Mouse (Mus musculus) T-helper 1 cell (primary cell): Measurements from ENCODE around the gene C2cd4c.

Source experiments
- in situ Hi-C: fragments of 300-600 bp; cut with MboI, MseI; formaldehyde crosslinking; loops from one replicate; pipeline ENCODE4 v1.15.1; 2025; ENCODE audit warnings: high pct_unique_total_duplicates

Gene C2cd4c

GRCm38 (mm10) chr10:79614305-79614643 lies 449 bp upstream of the C2cd4c start:
- in situ Hi-C loops, result no loop called here

DNA sequence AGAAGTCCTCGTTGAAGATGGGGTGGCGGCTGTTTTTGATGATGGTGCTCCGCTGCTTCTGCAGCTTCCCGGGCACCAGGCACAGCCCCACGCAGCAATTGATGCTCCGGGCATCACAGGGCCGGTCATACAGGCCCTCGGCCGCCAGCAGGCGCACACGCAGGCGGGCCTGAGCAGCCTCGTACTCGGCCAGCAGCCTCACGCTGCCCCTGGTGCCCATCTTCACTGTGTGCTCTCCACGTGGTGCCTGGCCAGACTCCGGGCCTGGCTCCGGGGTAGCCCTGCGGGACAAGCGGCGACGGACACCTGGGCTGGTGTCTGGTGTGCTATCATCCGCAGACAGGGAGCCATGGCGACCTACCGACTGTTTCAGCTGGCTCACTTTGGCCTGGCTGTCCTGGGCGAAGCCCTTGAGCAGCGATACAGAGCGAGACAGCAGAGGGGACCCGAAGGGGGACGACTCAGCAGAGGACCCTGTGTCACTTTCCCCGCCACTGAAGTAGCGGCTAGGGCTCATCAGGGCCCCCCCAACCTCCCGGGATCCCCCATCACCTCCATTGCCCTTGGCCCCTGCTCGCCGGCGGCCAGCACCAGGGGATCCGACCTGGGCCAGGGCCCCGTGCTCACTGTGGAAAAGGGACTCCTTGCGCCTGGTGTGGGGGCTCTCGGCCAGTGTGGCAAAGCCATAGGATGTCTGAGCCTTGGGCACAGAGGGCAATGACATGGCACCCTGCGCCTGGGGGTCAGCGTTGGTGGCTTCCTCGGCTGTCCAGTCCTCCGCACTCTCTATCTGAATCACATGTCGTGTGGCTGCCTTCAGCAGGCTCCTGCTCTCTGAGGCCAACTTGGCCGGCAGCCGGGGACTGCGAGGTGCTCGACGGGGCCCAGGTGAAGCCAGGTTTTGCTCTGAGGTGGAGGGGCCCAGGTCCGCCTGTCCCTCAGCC lies 1.4 kb downstream of the C2cd4c start:
- in situ Hi-C loops, result no loop called here

DNA sequence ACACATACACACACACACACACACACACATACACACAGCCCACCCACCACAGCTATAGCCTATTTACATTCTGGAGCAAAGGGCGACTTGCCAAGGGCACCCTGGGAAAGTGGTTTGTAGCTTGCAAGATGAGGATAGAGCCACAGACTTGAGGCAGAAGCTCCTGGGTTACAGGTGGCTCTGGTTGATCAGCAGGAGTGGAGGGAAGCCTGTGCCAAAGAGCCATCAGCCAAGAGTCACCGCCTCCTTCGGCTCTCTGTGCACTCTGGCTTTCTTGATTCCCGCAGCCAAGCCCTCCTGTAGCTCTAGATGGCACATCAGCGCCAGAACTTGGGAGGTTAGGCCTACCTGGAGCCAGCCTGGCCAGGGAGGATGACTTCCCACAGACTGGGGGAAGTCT lies 2.5 kb downstream of the C2cd4c start:
- in situ Hi-C loops, result no loop called here

GRCm38 (mm10) chr10:79609276-79609675 lies 4.5 kb downstream of the C2cd4c start:
- in situ Hi-C loops, result no loop called here

DNA sequence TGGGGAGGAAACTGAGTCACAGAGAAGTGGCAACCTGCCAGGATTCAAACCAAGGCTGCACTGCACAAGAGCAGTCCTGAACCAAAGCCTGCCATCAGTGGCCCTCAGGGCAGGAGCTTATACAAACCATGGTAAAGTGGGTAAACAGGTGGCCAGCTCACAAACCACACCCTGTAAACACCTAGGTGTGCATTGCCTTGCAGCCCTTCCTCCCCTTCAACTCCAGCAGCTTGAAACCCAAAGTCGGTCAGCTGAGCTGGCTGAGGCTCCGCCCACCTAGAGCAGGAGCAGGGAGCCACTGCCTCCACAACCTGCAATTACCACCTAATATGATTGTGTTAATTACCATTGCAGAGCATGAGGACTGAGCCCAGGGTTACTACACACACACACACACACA lies 5.9 kb downstream of the C2cd4c start:
- in situ Hi-C loops, result no loop called here

- in situ Hi-C loops, result no loop called here
Measured at GRCm38 (mm10) chr10:79606537-79606936, 7.3 kb downstream of the C2cd4c start.

- in situ Hi-C loops, result loop anchor here (5.0 kb wide), 1 partner anchor 49 kb away; the partner anchor contains the start of gene Odf3l2
Measured at GRCm38 (mm10) chr10:79597936-79598230, 15.9 kb downstream of the C2cd4c start.

DNA sequence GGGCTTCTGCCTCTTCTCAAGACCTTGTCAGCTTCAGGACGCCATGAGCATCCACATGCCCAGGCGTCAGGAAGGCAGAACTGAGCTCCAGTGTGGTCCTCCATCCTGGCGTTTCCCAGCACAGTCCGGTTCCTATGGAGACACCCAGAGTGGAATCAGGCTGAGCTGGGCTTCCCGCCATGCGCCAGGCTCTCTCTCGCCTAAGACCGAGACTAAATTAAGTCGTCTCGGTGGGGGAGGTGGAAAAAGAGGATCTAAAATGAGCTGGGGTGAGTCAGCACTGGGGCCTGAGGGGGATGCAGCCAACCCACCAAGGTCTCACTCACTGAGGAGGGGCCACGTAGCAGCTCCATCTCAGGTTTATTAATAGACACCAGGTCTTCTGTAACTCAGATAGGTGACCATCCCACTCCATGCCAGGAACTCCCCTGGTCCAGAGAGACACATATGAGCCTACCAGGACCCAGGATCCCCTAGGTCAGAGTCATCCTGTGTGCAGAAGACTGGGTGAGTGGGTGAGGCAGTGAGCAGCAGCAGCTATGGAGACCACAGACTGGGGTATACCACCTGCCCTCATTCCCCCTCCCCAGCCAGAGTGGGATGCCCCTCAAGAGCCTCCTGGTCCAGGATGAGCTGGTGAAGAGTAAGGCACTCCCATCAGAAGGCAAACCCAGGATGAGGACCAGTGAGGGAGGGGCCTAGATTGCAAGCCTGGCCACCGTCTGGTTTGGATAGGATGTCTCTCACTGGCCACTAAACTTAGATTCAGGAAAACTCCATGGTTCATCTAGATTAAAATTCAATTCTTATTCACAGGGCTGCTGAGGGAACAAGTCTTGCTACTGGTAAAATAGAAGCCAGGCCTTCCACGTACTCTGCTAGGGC lies 16.5 kb downstream of the C2cd4c start:
- in situ Hi-C loops, result loop anchor here (5.0 kb wide), 1 partner anchor 50 kb away; the partner anchor contains the start of gene Odf3l2

DNA sequence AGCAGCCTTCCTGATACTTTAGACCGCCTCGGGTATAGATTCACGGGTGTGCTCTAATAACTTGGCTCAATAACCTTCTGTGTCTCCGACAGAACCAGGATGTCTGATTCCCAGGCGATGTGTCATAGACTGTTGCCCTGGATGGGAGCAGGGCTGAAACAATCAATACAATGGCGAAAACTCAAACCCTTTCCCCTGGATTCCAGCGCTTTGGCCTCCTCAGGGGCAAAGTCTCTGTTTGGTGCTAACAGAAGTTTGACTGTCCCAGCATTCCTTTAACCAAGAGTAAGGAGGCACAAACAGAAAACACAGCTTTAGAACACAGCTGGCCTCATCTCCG lies 18.3 kb downstream of the C2cd4c start:
- in situ Hi-C loops, result loop anchor here (5.0 kb wide), 1 partner anchor 52 kb away; the partner anchor contains the start of gene Odf3l2

DNA sequence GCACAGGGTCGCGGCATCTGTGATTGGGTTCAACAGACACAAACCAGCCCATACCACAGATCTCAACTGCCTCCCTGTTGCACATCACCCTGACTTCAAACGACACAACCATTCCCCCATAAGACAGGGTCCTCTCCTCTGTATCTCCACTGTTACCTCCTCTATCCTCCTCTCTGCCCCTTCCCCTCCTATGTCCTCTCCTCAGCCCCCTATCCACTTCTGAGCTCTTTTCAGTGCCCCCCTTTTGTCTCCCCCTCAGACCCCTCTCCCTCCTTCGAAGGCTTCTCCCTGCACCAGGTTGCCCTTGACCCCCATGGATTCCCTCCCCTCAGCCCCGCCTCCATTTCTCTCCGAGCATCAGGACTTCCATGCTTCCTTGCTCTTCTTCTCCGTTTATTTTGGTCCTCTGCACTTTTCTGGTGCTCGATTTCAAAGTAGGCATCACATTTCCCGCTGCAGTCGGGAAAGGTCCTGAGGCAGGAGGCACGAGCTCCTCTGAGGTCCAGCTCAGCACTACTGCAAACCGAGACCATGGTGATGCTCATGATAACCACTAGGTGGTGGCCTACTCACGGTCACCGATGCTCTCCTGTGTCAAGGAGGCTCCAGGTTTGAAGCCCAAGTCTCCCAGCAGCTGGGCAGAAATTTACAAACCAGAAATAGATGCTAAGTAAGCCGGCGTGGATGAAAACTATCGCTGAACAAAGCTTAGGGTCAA lies 18.8 kb downstream of the C2cd4c start:
- in situ Hi-C loops, result loop anchor here (5.0 kb wide), 1 partner anchor 52 kb away; the partner anchor contains the start of gene Odf3l2

GRCm38 (mm10) chr10:79594111-79594510 lies 19.7 kb downstream of the C2cd4c start:
- in situ Hi-C loops, result no loop called here

GRCm38 (mm10) chr10:79590702-79591101 lies 23.1 kb downstream of the C2cd4c start:
- in situ Hi-C loops, result no loop called here

- in situ Hi-C loops, result no loop called here
Measured at GRCm38 (mm10) chr10:79587752-79588126, 26.1 kb downstream of the C2cd4c start.

DNA sequence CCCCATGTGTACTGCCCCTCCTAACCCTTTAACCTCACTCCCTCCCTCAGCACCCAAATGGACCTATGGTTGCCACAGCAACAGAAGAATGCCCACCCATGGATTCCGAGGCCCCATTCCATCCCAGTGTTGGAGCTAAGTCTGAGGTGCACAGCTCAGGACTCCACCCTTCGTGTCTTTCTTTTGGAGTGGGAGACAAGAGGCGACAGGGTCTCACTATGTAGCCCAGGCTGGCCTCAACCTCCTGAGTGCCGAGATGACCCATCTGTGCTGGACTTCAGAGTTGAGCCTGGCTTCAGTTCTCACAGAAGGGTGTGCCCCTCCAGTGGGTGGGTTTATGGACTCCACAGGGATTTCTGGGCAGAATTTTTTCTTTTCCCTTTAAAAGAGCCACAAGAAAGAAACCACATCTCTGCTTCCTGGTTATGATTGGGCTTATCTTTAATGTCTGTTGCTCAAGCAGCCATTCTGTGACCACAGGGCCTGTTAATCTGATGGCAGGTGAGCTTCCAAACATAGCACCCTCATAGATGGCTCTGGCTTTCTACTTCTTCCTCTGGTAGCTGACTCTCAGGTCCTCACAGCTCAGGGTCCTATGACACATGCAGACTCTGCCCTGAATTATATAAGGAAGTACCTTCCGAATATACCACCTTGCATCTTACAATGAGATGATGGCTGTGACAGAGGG lies 26.6 kb downstream of the C2cd4c start, which contains the start of gene Theg:
Theg (minus strand) TSS at position 271 of the 691 bp plus-strand sequence.
- in situ Hi-C loops, result no loop called here

- in situ Hi-C loops, result no loop called here
Measured at GRCm38 (mm10) chr10:79586243-79586642, 27.6 kb downstream of the C2cd4c start.

DNA sequence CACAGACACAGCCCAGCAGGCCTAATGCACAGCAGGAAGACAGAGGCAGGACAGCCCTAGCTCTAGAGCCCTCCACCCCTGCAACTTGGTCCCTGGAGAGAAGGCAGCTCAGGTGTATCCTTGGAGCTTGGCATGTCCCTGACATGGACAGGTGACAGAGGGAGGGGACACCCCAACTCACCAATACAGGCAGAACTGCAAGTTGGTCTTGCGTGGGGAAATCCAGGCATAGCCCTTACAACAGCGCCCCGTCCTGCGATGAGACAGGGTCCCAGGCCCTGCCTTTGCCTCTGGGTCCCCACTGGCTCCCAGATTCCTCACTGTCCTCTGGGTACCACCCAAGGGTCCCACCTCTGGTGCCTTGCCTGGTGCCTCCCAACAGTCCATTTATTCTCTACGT lies 28.1 kb downstream of the C2cd4c start:
- in situ Hi-C loops, result no loop called here

DNA sequence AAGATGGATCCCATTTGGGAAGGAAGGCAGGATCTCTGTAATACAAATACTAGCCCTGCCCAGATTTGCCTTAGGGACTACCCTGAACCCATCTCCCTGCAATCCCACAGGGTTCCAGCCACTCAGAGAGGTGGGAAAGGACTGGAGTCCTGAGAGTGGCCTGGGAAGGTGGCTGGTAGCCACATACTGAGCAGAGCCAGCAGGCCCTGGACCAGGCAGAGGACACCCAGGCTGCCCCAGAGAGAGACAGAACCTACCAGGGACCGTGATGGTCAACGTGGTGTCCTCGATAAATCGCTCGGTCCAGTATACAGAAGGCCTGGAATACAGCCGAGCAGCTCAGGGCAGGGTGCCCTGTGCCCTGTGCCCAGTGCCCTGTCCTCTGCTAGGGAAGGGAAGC lies 28.7 kb downstream of the C2cd4c start:
- in situ Hi-C loops, result no loop called here

GRCm38 (mm10) chr10:79584426-79584825 lies 29.4 kb downstream of the C2cd4c start:
- in situ Hi-C loops, result no loop called here

- in situ Hi-C loops, result no loop called here
Measured at GRCm38 (mm10) chr10:79584021-79584420, 29.8 kb downstream of the C2cd4c start.

- in situ Hi-C loops, result no loop called here
Measured at GRCm38 (mm10) chr10:79581501-79581900, 32.3 kb downstream of the C2cd4c start.

DNA sequence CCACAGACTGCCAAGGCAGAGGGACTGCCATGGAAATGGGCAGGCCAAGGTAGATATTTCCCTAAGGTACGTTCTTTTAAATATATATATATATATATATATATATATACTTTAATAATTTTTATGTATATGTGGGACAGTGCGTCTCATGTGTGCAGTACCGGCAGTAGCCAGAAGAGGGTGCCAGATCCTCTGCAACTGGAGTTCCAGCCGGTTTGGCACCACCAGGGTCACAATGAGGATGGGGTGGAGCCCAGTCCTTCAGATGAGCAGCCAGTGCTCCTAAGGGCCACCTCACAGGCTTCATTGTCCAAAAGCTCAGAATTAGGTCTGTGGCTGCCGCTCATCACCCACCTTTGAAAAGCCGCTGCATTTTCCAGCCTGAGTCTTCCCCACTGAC lies 33.0 kb downstream of the C2cd4c start:
- in situ Hi-C loops, result no loop called here
